Mouse (Mus musculus) CH12F3 (cell line): ENCODE results near the gene Fancb.

Experiments used
- in situ Hi-C: fragments of 300-500 bp; cut with MboI; formaldehyde crosslinking; loops from 2 replicates; pipeline ENCODE4 v1.14.3; 2020; ENCODE audit warnings: low sequenced_read_pairs

Gene Fancb

GRCm38 (mm10) chrX:164980193-164980775, at the start of gene Fancb, which contains the start of gene Mospd2:
Gene Fancb (plus strand): TSS chrX:164980592.
Gene Mospd2 (minus strand): TSS chrX:164980375.
- in situ Hi-C loops, result no loop called here

DNA sequence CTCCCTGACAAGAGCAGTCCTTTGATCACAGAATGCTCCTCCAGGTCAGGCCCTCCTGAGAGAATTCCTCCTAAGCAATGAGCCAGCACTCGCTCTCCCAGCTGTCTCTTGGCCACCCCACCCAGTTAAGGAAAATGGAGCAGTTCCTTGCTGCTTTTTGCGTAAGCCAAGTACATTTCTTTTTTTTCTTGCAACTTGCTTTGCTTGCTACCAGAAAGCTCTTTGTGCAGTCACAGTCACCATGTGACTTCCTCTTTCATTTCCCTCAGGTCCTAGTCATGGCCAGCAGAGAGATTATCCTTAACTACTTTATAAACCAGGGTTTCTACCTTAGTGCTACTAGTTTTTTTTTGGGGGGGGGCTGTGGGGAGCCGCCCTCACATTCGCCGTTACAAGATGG, 38.9 kb upstream of the Fancb start:
- in situ Hi-C loops, result no loop called here

DNA sequence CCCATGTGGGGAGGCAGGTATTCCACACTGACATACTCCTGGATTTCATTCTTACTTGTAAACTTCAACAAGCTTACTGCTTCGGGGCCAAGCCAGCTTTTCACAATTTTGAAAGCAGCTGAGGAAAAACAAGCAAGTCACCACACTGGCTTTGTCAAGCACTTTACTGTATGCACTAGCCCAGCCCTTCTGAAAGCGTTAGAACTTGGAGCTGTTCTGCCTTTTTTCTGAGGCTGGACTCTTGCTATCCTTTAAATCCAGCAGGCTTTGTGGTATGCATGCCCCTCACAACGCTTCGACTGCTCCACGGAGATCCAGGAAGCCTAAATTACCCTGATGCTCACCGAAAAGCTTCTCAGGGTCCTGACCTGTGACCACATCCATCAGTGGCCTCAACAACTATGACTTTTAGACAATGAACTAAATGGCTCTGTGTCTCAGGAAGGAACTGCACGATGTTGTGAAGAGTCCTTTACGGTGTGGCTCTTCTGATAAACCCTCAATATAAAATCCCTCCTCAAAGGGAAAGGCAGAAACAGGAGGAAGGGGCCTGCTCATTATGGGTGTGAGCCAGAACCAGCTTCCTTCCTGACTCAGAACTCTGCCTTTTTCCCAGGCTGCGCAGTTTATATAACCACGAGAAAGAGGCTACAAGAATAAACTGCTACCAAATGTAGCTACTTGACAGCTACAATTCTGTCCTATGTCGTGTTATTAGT, 28.4 kb upstream of the Fancb start:
- in situ Hi-C loops, result no loop called here

DNA sequence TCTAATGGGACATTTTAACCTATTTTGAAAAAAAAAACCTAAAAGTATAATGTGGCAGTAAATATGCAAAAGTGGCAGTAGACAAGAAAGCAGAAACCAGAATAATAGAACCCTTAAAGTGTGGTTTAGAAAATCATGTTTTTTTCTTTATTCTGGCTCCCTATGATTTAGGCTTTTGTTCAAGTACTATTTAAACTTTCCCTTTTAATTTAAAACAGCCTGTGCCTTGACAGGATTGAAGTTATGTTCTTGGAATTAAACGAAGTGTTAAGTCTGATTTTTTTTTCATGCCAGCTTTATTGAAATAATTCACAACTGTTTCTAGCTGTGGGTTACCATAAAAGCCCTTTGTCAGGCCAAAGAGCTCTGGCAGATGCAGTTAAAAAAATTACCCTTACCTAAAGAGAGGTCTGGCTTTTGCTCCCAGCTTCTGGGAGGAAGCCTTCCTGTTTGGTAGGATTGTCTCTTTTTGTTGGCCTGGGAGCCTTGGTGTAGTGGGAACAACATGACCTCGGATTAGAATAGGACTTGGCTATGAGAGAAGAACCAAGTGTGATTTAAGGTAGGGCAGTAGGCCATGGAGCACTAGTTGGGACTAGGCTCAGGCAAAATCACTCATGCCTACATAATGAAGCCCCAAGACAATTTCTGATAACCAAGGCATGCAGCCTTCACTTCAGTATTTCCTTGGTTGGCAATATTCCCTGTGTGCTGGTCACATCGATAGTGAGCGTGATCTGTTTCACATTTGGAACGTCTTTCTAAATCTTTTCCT, 27.6 kb upstream of the Fancb start:
- in situ Hi-C loops, result no loop called here

DNA sequence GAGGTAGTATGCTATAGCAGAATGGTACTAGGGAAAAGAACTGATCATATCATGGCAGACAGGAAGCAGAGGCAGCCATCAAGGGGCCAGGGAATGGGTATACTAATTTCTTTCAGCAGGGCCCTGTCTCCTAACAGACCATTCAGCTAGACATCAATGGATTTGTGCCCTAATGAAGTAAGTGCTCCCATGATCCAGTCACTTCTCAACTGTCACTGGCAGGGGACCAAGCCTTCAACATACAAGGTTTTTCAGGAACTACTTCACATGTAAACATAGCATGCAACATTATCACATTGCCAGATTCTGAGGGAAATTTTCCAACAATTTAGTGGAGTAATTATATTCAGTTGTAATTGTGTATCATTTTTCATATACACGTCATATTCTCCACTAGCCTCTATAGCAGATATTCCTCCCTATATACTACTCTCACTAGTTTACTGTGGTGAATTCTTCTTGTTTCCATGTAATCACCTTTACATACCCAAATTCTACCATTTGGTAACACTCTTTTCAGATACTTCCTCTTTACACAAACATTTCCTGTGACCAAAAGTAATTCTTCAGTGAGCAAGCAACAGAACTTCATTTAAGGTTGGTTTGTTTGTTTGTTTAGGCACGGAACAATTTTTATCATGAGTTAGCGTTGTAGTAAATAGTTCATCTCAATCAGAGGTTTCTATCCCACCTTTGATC, 14.5 kb upstream of the Fancb start:
- in situ Hi-C loops, result no loop called here

- in situ Hi-C loops, result no loop called here
These were observed 9.2 kb upstream of the Fancb start for GRCm38 (mm10) chrX:164971206-164971605.

- in situ Hi-C loops, result no loop called here
These were observed 1.5 kb upstream of the Fancb start for GRCm38 (mm10) chrX:164978866-164979265.

- in situ Hi-C loops, result no loop called here
These were observed 22.7 kb downstream of the Fancb start for GRCm38 (mm10) chrX:165003141-165003540.

GRCm38 (mm10) chrX:165004779-165005324, 24.5 kb downstream of the Fancb start, which contains the start of gene Gm17604:
Gene Gm17604 (minus strand): TSS chrX:165004829.
- in situ Hi-C loops, result no loop called here
